Mouse (Mus musculus) regulatory T cell (primary cell): ENCODE measurements at regions not wholly inside any gene's neighbourhood (a gene's known extent, or its start where the extent isn't known, plus 50 kb on each side); places are given as distances from the start of the nearest gene placed in this dataset.

Experiments
- in situ Hi-C: fragments of 300-600 bp; cut with MboI, MseI; formaldehyde crosslinking; loops from one replicate; pipeline ENCODE4 v1.15.1; 2025; ENCODE audit warnings: high pct_unique_total_duplicates

- in situ Hi-C loops = no loop called here
Observed at GRCm38 (mm10) chr17:83935969-83936368, 88.2 kb upstream of the Haao start.

GRCm38 (mm10) chr17:83935232-83935631 is 87.5 kb upstream of the Haao start:
- in situ Hi-C loops = no loop called here

- in situ Hi-C loops = no loop called here
Observed at GRCm38 (mm10) chr17:83933743-83934142, 86.0 kb upstream of the Haao start.

- in situ Hi-C loops = no loop called here
Observed at GRCm38 (mm10) chr17:83930401-83930800, 82.6 kb upstream of the Haao start.

DNA sequence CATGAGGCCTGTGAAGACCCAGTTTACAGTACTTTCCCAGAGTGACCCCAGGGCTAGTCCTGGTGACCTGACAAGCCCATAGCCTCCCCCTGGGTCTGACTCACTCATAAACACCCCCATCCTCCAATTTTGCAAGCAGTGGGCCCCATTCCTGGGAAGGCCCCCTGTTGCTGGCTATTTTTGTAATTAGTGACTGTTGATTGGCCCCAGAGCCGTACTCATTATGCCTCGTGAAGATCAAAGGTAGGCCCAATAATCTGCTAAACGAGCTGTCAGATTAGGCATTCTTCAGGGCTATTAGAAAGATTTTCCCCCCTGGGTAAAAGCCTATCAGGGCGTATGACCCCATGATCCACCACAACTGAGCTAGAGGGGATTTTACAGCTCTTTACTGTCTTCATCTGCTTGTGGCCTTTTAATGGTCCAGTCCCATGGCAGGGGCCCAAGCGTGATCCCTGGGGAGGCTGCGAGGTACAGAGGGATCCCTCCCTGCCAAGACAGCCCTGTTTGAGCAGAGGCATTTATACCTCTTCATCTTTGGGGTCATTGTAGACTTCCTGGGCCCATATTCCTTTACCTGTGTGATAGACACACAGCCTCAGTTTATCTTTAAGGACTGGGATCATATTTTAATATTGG is 80.1 kb upstream of the Haao start:
- in situ Hi-C loops = loop anchor here (5.0 kb wide), 1 partner anchor 56 kb away; no protein-coding TSS in a partner anchor

DNA sequence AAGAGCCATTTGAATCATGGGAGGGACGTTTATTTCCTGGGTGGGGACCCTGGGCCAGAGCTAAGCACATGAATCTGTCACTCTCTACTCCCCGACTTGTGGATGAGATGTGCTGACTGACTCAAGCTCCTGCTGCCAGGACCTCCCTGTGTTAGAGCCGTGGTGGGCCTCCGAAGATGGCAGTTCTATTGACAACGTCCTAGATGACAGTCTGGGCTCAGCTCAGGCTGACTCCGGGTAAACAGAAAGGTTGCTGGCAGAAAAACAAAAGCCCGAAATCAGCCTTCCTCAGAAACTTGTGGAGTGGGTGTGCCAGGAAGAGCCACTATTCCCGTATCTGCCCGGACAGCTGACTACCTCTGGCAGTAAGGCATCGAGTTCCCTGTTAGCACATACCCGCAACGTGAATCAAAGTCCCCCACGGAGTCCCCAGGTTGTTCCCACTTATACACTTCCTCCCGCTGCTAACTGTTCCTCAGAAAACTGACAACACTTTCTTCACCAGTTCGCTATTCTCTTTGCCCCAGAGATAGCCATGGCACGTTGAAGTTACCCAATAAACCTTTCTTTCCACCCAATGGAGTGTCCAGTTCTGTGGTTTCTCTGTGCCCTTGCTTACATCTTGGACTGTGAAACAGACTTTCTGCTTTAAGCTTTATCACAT is 76.6 kb upstream of the Haao start:
- in situ Hi-C loops = no loop called here

GRCm38 (mm10) chr17:83920894-83921293 is 73.1 kb upstream of the Haao start:
- in situ Hi-C loops = no loop called here

GRCm38 (mm10) chr17:83920225-83920624 is 72.5 kb upstream of the Haao start:
- in situ Hi-C loops = no loop called here

- in situ Hi-C loops = no loop called here
Observed at GRCm38 (mm10) chr17:83918413-83919139, 70.8 kb upstream of the Haao start.

DNA sequence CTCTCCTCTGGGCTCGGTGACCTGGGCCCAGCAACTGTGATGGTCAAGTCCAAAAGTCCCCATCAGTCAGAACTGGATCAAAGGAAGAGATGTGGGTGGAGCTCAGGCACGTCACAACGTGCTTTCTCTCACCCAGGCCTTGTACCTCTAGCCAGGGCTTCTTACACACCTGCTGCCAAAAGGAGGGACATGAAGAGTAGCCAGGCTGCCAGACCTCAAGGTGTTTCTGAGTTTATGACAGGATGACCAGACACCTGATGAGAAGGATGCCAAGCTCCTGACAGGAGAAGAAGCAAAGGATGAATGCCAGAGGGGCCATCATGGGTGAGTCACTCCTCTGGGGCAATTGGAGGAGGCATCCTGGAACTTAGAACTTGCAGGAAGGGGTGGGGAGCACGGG is 70.0 kb upstream of the Haao start:
- in situ Hi-C loops = no loop called here

DNA sequence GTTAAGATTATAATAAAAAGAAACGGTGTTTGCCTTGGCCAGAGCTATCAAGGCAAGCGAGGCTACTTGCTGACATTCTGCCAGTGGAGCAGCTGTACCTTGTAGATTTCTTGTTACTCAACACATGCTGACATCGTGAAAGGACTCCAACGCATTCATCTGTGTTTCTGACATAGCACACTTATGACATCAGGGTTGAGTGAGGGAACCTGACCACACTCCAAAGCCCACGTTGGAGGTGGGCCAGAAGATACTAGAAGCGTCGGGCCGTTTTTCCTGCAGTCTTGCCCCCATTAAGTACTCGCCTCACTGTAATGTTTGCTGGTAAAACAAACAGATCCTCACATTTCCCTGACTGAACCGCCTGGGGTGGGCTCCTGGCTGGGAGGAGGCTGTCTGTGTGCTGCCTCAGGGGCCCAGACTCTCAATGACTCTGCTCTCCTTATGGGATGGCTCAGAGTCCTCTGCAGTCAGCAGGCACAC is 69.0 kb upstream of the Haao start:
- in situ Hi-C loops = no loop called here

DNA sequence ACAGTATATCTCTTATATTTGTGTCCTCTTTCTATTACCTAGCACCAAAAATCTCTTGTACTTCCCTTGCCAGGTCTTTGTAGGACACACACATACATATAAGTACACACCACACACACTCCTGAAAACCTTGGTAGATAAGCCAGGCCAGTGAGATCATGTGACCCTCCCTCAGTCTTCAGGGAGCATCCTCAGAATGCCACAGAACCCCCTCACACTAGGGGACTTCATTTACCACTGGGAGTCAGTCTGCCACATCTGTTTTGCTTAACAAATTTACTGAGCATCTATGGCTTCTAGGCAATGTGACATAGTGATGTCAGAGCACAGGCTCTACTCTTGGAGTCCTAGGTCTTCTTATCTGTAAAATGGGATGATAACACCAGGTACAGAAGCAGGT is 67.3 kb upstream of the Haao start:
- in situ Hi-C loops = no loop called here

DNA sequence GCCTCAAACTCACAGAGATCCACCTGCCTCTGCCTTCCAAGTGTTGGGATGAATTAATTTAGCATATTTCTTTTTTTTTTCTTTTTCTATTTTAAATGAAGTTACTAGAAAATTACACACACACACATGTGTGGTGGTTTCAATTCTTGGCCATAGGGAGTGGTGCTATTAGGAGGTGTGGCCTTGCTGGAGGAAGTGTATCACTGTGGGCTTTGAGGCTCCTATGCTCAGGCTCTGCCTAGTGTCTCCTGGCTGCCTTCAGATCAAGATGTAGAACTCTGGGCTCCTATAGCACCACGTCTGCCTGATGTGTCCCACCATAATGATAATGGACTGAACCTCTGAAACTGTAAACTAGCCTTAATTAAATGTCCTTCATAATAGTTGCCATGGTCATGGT is 66.8 kb upstream of the Haao start:
- in situ Hi-C loops = no loop called here

DNA sequence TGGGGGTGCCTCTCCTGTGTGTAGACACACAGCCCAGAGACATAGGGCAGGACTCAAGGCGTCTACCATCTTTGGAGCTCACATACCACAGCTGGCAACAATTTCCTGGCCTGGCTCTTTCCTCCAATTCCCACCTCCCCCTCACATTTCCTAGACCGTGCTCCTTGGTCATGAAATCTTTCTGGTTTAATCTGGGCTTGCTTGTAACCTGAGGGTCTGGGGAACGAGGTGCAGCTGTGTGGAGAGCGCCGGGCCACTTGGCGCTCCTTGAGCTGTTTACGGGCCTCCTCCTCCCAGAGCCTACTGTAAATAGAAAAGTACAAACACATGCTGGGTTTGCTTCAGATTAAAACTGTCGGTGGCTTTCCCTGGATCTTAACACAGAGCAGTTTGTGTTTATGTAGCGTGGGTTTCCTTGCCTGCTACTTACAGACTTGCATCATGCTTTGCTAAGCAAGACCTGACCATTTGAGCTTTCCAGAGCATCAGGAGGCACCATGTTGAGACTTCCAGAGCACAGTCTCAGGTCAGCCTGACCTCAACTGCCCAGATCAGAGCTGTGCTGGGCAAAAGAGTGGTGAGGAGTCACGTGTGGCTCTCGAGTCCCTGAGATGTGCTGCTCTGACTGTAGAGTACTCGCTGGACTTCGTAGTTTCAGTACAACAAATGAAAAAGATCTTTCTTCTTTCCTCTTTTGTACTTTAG is 66.1 kb upstream of the Haao start:
- in situ Hi-C loops = no loop called here

- in situ Hi-C loops = no loop called here
Observed at GRCm38 (mm10) chr17:83912421-83912820, 64.7 kb upstream of the Haao start.

DNA sequence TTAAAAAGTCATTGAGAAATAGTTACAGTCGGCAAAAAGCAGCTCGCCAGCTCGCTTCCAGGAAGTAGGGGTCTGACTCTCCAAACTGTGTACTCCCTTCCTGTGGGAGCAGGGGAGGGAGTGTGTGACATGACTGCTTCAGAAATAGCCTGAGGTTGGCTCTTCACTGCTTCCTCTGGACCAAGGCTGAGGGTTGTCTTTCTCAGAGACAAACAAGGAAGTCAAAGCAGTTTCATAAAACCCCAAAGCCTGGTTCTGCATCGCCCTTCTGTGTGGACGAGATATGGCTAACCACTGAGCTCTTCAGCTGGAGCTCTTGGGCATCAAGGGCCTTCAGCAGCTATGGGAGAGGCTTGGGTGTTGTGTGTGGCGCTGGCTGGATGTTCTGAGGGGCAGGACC is 61.0 kb upstream of the Haao start:
- in situ Hi-C loops = loop anchor here (10.0 kb wide), 1 partner anchor 286 kb away; no protein-coding TSS in a partner anchor

GRCm38 (mm10) chr17:83907538-83907937 is 59.8 kb upstream of the Haao start:
- in situ Hi-C loops = loop anchor here (10.0 kb wide), 1 partner anchor 287 kb away; no protein-coding TSS in a partner anchor

DNA sequence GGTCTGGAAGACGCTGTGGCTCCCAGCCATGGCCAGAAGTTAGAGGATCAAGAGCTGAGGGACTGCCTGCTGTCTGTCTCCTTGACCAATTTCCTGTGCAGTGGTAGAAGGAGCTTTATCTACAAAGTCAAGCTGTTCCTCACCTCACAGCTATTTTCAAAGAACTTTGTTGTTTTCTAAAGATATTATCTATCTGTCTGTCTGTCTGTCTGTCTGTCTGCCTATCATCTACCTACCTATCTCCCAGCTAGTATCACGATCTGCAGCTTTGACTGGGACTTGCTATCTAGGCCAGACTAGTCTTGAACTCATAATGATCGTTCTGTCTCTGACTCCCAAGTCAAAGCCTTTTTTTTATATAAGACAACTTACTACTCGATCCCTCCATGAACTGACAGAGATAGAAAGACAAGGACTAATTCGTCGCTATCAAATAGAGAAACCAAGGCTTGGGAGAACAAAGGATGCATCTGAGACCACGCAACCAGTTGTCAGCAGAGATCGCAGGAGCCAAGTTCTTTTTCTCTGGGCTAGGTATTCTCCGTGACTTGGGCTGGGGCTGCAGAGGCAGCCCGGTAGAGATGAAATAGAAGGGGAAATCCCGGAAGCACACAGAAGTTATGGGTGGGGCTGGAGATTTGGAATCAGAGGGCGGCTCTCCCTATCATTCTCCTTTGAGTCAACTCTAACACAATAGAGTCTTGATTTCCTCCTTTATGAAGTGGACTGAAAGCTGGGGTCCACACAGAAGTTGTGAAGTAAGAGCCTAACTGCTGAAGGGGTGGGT is 59.2 kb upstream of the Haao start:
- in situ Hi-C loops = loop anchor here (10.0 kb wide), 1 partner anchor 288 kb away; no protein-coding TSS in a partner anchor

DNA sequence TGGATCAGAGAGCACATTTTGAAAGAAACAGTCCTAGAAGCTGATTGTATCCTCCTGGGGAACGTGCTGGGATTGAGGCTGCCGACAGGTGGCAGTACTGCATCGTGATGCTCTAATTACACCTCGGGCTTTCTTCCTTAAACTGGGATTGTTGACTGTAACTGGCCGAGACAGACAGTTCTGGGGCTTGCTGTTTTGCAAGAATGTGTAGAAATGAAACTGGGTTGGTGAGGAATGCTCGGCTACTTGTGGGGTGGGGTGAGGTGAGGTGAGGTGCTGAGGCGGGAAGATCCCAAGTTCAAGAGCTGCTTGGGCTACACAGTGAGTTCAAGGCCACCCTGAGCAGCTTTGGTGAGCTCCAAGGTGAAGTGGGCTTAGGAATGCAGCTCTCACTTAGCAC is 55.7 kb upstream of the Haao start:
- in situ Hi-C loops = loop anchor here (10.0 kb wide), 1 partner anchor 291 kb away; no protein-coding TSS in a partner anchor

- in situ Hi-C loops = loop anchor here (10.0 kb wide), 1 partner anchor 292 kb away; no protein-coding TSS in a partner anchor
Observed at GRCm38 (mm10) chr17:83902523-83902922, 54.8 kb upstream of the Haao start.

DNA sequence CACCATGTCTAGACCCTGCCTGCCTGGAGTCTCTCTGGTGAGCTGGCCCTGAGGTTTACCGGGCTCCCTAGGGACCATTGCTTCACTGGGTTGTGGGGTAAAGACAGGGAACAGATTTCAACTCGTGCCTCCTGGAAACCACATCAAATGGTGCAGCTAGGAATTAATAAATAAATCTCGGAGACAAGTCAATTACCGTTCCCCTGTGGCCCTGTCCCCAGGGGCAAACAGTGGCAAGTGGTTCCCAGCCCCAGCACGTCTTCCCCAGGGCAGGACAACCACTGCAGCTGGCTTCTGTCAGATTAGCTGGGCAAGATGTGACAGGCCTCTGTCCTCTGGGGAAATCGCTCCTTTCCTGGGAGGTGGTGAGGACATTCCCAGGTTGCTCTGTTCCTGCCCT is 54.3 kb upstream of the Haao start:
- in situ Hi-C loops = loop anchor here (10.0 kb wide), 1 partner anchor 293 kb away; no protein-coding TSS in a partner anchor
